Mouse (Mus musculus): ENCODE results near the gene Narf. TPM values are rescaled to one million over a fixed set of nuclear protein-coding genes. Genes with fewer than 3 reads are reported as not detected.
A peak's percentile ranks its signal among the peaks of the same experiment; 100 is the strongest.

The Narf gene
- polyA plus RNA-seq (2017; shearing (Covaris generic)) = 10 to 100 TPM; 20.6 to 33.3 TPM

- ATAC-seq = peak; percentile 98
Observed at GRCm38 (mm10) chr11:121236564-121237344, at the start of gene Narf. Narf (plus strand) TSS chr11:121237253.

DNA sequence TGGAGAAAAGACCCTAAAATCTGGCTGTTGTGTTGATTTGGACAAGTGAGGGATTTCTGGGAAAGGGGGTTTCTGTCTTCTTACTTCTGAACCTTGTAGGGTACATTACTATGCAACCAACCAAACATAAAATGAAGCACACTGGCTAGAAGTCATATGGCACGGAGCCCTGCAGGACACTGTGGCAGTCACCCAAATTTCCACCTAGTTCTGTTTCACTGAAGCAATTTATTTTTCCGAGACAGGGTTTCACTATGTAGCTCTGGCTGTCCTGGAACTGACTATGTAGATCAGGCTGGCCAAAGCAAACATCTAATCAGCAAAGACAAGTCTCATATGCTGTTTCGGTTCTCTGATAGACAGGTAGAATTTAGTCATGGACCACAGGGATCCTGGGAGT, 47.4 kb upstream of the Narf start:
- no peak for ATAC-seq

DNA sequence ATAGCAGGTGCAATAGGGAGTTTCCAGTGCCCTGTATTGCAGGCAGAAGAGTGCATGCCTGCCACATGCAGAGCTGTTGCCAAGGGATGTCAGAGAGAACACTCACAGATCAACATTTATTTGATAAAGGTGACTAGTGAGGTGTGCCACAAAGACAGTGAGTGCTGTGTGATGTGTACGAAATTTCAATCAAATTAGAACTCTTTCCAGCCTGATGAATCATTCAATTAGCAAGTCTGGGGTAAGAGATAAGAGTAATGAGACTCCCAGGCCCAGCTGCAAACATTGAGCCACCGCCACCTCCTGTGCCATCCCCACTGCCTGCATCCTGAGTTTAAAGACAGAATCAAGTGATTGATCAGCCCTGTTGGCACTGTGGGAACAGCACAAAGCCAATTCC, 44.3 kb upstream of the Narf start:
- no peak for ATAC-seq

- ATAC-seq = no peak
Observed at GRCm38 (mm10) chr11:121193415-121193814, 43.6 kb upstream of the Narf start.

DNA sequence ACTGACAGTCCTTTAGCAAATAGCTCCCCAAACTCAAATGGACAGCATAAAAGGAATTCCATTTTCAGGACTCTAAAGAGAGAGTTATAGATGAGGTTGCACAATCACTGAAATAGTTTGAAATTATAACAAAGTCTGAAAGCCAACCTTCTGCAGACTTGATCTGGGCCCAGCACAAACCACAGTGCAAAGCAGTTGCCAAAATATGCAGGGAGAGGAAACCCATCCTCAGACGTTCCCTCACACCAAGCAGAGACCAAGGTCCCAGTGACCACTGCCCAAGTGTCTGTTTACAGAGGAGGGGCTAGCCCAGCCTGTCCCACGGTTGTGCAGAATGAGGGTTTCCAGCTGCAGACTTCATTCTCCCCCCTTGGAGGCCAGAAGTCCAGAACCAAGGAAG, 38.4 kb upstream of the Narf start:
- no peak for ATAC-seq

DNA sequence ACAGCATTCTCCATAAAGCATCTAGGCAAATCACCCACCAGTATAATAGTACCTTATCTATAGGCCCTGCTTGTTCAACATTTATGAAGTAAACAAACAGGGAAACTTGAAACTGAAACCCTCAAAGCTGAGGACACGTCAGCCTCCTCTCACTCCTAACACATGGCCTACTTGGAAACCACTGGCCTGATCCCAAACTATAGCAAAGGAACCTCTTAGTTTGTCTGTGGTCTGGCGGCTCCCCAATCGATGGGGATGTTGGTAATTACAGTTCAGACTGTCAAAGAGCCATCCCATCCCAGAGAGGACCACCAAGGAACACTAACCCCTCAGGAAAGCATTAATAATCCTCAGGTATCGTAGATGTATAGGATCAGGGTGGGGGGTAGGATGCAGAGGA, 37.2 kb upstream of the Narf start:
- no peak for ATAC-seq

DNA sequence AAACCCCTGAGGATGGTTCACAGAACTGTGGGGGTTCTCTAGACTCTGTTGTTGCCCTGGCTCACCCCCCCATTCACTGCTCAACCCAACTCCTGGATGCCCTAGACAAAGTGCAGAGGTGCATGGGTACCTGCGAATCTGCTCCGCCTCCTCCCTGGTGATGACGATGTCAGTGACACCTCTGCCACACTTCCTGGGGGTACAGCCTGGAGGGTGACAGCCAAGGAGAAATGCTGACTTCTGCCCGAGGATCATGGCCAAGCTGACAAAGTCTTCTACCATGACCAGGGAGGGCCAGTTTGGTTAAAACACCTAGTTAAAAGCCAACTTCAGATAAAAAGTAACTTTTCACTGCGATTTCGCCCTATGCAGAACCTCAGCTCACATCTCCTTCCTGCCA, 36.3 kb upstream of the Narf start:
- no peak for ATAC-seq

GRCm38 (mm10) chr11:121201436-121202198, 35.4 kb upstream of the Narf start:
- no peak for ATAC-seq

DNA sequence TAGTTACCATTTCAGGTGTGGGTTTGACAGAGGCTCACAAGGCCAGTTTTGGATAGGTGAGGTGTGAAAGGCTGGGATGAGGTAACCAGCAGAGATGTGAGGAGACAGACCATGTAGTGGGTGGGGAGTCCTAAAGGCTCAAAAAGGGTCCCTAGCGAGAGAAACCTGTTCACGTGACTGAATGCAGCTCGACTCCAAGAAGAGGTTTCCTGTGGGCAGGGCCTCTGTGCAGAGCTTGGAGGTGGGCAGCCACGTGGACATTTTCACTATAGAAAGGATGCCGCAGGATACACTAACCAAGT, 33.2 kb upstream of the Narf start:
- no peak for ATAC-seq

DNA sequence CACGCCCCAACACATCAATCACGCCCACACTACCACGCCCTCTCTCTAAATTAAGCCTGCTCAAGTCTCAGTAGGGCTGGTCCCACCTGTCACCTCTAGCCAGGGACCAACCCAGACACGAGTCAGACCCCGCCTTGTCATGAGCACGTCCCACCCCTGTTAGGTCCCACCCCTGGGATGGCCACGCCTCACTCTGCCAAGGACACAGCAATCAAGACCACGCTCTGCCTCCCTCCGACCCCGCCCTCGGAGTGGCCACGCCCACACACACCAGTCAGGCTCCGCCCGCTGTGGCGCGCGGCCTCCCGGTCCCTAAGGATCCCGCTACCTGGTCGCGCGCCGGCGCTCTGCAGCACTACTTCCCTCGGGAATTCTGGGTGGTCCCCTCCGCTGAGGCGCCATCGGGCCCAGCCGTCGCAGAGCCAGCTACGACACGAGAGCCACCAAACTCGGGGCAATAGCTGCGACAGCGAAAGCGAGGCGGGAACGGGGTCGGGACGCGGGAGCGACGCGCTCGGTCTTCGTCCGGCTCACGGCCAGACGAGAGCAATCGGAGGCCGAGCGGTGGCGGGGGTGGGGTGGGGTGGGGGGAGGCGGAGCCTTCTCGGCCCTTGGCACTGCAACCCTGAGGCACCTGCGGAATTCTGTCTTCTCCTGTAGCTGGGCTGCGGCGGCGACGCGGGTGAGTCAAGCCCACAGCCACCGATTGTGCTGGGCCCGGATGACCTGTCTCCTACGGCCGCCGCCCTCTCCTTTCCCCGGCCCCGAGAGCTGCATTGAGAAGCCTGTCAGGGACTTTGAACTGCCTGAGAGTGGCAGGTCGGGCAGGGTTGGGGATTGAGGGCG, 32.7 kb upstream of the Narf start, which contains the start of the genes Hexdc and Ogfod3:
TSS of gene Hexdc (plus strand) at position 273 of the 846 bp plus-strand sequence.
TSS of gene Ogfod3 (minus strand) at position 551 of the 846 bp plus-strand sequence.
- peak; percentile 91 for ATAC-seq

DNA sequence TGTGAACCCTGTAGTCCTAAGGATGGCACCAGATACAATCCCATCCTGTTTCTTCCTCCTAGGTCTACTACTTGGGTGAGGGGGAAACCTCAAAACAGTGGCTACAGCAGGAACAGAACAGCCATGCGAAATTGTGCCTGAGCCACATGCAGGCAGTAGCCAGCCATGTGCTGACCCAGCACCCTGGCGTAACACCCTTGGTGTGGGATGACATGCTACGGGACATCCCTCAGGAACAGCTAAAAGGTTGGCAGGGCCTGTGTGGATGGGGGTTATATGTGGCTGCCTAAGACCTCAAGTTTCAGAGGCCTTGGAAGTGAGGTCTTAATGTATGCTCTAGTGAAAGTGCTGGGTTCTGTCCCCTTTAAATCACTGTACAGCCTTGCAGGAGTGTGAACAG, 20.2 kb upstream of the Narf start:
- no peak for ATAC-seq

GRCm38 (mm10) chr11:121219776-121220175, 17.3 kb upstream of the Narf start:
- no peak for ATAC-seq

DNA sequence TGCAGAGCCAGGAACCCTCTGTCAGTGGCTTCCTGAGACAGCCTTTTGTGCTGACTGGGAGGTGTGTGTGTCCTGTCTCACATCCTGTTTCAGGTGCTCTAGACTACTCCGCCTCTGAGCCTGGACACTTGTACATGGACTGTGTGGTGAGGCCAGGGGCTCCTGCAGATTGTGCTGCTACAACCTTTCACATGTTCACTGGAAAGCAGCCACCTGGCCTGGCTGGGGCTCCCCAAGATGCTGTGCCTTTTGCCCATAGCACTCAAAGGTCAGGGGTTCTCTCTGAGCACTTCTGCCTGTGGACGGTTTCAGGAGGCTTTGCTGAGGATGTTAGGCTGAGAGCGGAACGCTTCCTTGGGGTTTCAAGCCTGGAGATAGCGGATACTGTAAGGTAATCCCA, 16.3 kb upstream of the Narf start:
- ATAC-seq = no peak

DNA sequence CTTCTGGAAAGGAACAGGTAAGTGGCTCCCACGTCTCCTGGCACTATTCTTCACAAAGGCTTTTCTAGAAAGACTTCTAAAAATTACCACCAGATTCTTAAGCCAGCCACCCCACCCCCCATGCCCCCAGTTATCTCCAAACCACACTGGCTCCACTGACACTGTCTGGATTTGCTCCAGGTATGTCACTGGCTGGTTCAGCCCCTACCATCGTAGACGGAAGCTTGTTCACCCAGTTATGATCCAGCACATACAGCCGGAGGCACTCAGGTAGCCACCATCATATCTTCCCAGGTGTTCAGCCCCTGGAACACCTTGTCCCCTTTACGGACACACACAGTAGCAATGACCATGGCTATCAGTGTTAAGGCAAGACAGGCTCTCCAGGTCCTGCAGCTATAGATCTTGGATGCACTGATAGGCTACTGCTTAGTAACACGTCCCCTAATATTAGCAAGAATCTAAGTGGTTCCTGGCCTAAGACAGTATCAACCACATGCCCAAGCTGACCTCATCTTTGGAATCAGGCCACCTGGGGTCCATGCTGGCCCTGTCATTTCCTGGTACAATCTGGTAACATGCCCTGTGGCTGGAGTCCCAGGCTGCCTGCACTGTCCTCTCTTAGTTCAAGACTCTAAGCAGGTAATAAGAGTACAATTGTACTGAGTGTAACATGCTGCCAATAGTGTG, 15.6 kb upstream of the Narf start:
- ATAC-seq = no peak

DNA sequence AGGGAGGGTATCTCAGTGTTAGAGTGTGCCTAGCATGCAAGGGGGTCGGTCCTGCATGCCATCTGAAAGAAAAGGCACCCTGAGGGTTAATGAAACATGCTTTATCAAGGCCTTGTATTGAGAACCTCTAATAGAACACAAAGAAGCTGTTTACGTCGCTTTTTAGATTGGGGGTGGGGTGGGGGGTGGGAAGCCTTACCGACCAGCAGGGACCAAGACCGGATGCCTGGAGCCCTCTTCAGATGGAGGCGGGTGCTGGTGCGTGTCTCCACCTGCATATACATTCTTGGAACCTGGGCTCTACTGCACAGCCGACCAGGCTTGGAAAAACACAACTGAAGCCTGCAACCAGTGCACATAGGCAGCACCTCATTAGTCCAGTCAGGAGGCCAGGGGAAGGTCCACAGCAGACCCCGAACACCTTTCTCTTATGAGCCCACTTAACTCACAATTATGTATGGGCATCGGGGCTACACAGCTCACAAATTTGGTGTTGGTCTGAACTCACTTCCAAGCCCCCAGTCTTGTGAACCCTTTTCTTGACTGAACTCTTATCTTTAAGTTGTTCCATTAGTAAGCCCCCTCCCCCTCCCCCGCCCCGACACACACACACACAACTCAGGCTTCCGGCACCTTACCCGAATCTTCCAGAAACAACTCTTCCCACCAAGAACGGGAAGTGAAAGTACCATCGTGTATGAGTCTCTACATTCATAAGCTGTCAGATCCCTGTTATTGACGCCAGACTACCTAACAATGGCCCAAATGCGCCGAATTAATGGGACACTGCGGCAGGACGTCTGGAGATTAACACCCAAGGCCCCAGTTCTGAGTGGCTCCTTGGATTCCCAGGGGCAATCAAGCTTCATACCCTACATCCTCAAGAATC, 8.7 kb upstream of the Narf start:
- peak; percentile 18 for ATAC-seq

GRCm38 (mm10) chr11:121229018-121229439, 8.0 kb upstream of the Narf start, which contains the start of gene Cybc1:
Cybc1 (minus strand) TSS chr11:121229322.
- ATAC-seq = peak; percentile 96

- ATAC-seq = no peak
Observed at GRCm38 (mm10) chr11:121231191-121231590, 5.9 kb upstream of the Narf start.

DNA sequence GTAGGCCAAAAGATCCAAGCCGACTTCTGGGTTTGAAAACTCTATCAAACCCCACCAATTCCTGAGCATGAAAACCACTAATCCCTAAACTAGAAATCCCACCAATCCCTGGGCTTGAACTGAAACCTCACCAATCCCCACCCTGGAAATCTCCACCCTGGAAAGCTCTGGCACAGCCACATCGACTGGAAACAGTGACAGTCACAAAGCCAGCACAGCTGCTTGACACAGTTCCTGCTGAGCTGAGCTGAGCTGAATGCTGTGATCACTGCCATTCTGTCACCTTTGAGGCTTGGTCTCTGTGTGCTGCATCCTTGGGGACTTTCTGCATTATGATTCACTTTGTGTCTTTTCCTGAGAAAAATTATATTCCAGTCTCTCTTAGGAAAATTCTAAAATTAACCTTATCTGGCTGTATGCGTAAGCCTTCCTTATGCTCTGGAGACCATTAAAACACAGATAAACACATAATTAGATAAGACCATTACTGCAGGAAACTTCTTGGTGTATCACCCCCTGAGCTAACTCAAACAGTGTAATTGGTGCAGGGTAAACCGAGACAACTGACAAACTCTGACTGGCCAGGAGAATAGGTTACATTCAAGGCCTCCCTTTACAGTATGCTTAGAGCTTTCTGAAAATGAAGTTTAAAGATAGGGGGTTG, 5.3 kb upstream of the Narf start:
- no peak for ATAC-seq

DNA sequence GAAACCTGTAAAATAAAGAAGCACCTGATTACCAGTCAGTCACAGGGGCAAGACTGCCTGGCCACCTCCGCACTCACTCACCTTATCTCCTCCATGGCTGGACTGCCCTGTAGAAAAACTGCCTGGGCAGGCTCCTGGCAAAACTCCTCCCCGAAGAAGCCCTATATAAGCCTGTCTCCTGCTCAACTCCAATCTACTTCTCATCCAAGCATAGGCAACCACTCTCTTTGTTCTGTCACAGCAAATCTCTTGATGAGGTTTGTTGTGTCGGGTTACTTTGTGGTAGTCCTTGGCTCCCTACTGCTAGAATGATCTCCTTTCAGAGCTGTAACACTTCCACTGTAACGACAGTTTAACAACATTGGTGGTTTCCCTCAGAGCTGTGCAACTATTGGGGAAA, 4.3 kb upstream of the Narf start:
- ATAC-seq = no peak

DNA sequence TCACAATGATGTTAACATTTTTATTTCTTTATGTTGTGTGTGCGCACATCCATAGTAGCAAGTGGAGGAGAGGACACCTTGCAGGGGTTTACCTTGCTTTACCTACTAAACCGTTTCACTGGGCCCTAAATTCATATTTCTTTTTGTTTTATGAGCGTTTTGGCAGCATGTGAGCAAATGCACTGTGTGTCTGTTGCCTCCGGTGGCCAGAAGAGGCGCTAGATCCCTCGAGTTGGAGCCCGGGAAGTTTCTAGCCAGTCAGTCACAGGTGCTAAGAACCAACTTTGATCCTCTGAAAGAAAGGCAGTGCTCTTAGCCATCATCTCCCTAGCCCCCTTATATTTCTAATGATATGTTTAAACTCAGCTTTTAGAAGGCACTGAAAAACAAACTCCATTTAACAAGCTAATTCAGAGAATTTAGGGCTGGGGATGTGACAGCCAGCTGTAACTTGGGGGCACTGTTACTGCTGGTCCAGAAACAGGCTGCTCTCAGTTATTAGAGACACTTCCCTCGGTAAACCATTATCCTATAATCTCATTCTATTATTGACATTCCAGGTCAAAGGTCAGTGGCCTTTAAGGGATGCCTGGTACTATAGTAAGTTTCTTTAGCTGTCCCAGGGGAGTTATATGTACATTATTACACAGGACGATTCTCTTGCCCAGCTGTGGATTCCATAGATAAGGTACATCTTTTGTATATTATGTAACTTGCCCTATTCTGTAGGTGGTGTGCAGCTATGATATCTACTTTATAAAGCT, 1.4 kb upstream of the Narf start:
- no peak for ATAC-seq

All from activated CD4-positive, CD25-positive, alpha-beta regulatory T cell, adult 4 months (primary cell).